Mouse (Mus musculus) kidney, postnatal 36 days (tissue): ENCODE measurements around the gene Them7.

Experiments used
- DNase-seq, 2 experiments: peaks; one replicate each; pipeline ENCODE4 v3.0.0; 2021 to 2022; ENCODE audit warnings: mixed read lengths in 2 of 2

The Them7 gene

GRCm38 (mm10) chr2:105380757-105381319 is 156.7 kb downstream of the Them7 start:
- DNase-seq, result no peak

GRCm38 (mm10) chr2:105383063-105383462 is 158.9 kb downstream of the Them7 start:
- no peak for DNase-seq

- peak in 1 of 2 experiments; percentile 56 for DNase-seq
Observed at GRCm38 (mm10) chr2:105384998-105385397, 160.9 kb downstream of the Them7 start.

GRCm38 (mm10) chr2:105386418-105386817 is 162.3 kb downstream of the Them7 start:
- no peak for DNase-seq

GRCm38 (mm10) chr2:105389007-105389890 is 165.1 kb downstream of the Them7 start:
- no peak for DNase-seq

GRCm38 (mm10) chr2:105390653-105391413 is 166.7 kb downstream of the Them7 start:
- DNase-seq, result no peak

- DNase-seq, result no peak
Observed at GRCm38 (mm10) chr2:105391414-105391784, 167.3 kb downstream of the Them7 start.

- no peak for DNase-seq
Observed at GRCm38 (mm10) chr2:105392514-105392913, 168.4 kb downstream of the Them7 start.

GRCm38 (mm10) chr2:105394375-105394774 is 170.3 kb downstream of the Them7 start:
- no peak for DNase-seq

- DNase-seq, result no peak
Observed at GRCm38 (mm10) chr2:105396066-105396465, 171.9 kb downstream of the Them7 start.

- no peak for DNase-seq
Observed at GRCm38 (mm10) chr2:105397446-105398211, 173.5 kb downstream of the Them7 start.

- DNase-seq, result peak; percentile 41 to 71
Observed at GRCm38 (mm10) chr2:105398636-105399084, 174.5 kb downstream of the Them7 start.

GRCm38 (mm10) chr2:105399085-105399891 is 175.2 kb downstream of the Them7 start, which contains the start of gene Rcn1:
TSS of gene Rcn1 (minus strand) at chr2:105399319.
- DNase-seq, result peak; percentile 83 to 91

GRCm38 (mm10) chr2:105400558-105400957 is 176.4 kb downstream of the Them7 start:
- no peak for DNase-seq

- no peak for DNase-seq
Observed at GRCm38 (mm10) chr2:105402180-105402579, 178.1 kb downstream of the Them7 start.

GRCm38 (mm10) chr2:105408511-105408910 is 184.4 kb downstream of the Them7 start:
- DNase-seq, result no peak

GRCm38 (mm10) chr2:105409253-105409652 is 185.1 kb downstream of the Them7 start:
- DNase-seq, result no peak

- no peak for DNase-seq
Observed at GRCm38 (mm10) chr2:105414309-105414708, 190.2 kb downstream of the Them7 start.

- no peak for DNase-seq
Observed at GRCm38 (mm10) chr2:105416046-105416659, 192.0 kb downstream of the Them7 start.

- DNase-seq, result no peak
Observed at GRCm38 (mm10) chr2:105416660-105417348, 192.7 kb downstream of the Them7 start.

GRCm38 (mm10) chr2:105417663-105418062 is 193.5 kb downstream of the Them7 start:
- DNase-seq, result no peak
